Mouse (Mus musculus): Measurements from ENCODE around the gene Atp6v1e1.
"Not testable (repeated sequence)": the region's sequence is repeated elsewhere in the genome, so short reads cannot be mapped to it uniquely, and the experiment has no call there.

- TF ChIP-seq CTCF (IDR thresholded peaks at IDR 0.05; ENCODE audit: control insufficient read depth, insufficient read depth, insufficient replicate concordance, low read depth, low read length); POLR2A (IDR thresholded peaks at IDR 0.05; ENCODE audit: control insufficient read depth, low read depth, low read length): not testable (repeated sequence)
Measured at GRCm38 (mm10) chr6:120850720-120851119, 28.1 kb upstream of the Atp6v1e1 start.

Data from testis, adult 2 months (tissue).